Mouse (Mus musculus): Measurements from ENCODE around the gene Ilvbl.
"Not testable (repeated sequence)": the region's sequence is repeated elsewhere in the genome, so short reads cannot be mapped to it uniquely, and the experiment has no call there.

Gene Ilvbl

DNA sequence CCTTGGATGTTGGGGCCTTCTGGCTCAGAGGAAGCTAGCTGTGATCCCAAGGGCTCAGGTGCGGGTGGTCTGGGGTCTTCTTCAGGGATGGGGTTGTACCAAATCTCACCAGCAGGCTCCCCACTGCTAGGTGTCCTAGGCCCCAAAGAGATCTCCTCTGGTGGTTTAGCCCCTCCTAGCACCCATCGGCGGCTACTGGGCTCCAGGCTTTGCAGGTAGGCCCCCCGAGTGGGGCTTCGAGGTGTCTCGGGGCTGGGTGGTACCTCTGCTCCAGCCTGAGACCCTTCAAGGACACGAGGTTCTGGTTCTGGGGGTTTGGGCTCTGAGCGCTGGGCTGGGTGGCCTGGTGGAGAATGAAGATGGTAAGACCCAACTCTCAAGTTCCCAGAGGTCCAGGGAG is 15.8 kb downstream of the Ilvbl start:
- in situ Hi-C loops (cut with MboI, MseI) = no loop called here

GRCm38 (mm10) chr10:78590744-78591143 is 16.6 kb downstream of the Ilvbl start:
- in situ Hi-C loops (cut with MboI, MseI) = no loop called here

- in situ Hi-C loops (cut with MboI, MseI) = no loop called here
Observed at GRCm38 (mm10) chr10:78591406-78592328, 17.5 kb downstream of the Ilvbl start, which contains the start of gene Syde1. Gene Syde1, minus strand, starts transcription at chr10:78591964.

GRCm38 (mm10) chr10:78592856-78593379 is 18.8 kb downstream of the Ilvbl start:
- in situ Hi-C loops (cut with MboI, MseI) = no loop called here

DNA sequence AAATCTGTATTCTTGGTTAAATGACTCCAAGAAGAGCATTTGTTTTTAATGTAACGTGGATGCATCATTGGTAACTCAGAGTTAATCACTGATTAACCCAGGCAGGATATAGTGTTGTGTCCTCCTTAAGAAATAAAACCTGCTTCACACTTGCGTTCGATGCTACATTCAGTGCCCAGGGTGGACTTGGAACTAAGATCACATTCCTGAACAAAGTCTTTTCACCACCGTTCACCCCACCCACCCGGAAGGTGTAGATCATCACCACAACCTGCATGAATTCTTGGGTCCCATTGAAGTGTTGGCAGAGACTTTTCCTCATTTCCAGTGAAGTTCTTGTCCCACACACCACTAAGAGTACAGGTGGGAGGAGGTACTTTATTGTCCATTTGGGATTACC is 19.6 kb downstream of the Ilvbl start:
- in situ Hi-C loops (cut with MboI, MseI) = no loop called here

DNA sequence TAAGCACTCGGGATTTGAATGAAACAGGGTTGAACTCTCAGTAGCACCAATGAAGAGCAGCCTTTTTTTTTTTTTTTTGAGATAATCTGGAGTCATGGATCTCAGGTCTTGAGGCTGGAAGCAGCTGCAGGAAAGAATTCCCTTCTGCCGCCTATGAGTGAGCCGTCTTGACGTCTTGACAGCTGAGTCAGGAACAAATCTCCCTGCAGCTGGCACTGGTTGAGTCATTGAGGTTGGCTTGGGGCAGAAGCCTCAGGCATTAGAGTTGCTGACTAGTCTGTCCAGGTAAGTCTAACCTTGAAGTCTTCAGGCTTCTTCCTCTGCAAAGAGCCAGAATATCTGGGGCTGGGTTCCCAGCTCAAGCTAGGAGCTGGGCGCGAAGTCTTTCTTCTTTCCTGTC is 20.0 kb downstream of the Ilvbl start:
- in situ Hi-C loops (cut with MboI, MseI) = no loop called here

DNA sequence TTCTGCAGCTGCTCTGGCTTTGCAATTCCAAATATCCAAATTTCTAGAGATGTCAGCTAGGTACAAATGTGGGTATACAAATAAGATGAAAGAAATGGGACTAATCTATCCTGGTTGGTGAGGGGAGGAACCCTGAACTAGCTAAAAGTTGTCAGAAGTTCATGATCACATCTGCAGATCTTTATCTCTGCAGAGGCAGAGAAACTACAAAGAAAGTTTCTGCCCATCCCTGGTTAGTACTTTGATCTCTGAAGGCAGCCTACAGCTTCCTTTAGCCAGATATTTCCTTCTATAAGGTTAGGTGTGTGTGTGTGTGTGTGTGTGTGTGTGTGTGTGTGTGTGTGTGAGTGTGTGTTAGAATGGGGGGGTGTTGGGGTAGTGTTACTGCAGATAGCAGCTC is 20.4 kb downstream of the Ilvbl start:
- in situ Hi-C loops (cut with MboI, MseI) = no loop called here

- in situ Hi-C loops (cut with MboI, MseI) = no loop called here
Observed at GRCm38 (mm10) chr10:78599865-78600264, 25.7 kb downstream of the Ilvbl start.

DNA sequence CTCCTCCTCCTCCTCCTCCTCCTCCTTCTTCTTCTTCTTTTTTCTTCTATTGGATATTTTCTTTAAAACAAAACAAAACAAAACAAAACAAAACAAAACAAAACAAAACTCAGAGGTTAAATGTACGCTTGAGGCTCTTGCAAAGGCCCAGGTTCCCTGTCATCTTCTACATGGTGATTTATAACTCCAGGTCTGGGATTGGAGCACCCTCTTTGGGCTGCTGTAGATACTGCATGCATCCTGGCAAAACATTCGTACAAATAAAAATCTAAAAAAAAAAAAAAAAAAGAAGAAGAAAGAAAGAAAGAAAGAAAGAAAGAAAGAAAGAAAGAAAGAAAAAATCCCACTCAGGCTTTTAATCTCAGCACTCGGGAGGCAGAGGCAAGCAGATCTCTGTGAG is 30.9 kb downstream of the Ilvbl start:
- in situ Hi-C loops (cut with MboI, MseI) = loop anchor here (5.0 kb wide), 1 partner anchor 88 kb away; the partner anchor contains the start of gene Olfr1358

- in situ Hi-C loops (cut with MboI, MseI) = loop anchor here (5.0 kb wide), 1 partner anchor 90 kb away; the partner anchor contains the start of gene Olfr1358
Observed at GRCm38 (mm10) chr10:78607602-78608001, 33.5 kb downstream of the Ilvbl start.

DNA sequence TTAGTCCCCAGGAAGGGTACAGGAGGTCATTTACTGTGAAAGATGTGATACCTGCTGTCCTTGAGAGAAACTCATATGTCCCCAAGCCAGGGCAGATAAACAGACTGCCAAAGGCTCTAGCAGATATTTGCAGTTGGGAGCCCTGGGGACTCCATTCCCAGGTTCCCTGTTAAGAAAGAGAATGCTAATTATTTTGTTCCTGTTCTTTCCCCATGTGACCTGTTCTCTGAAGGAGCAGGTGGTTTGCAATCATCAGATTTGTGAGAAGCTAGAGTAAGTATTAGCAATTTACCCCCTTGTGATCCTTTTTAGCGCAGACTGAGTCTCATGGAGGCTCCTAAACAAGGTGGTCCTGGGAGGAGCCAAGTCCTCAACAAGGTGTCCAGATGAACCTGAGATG is 43.8 kb downstream of the Ilvbl start, which contains the start of gene Olfr1357:
Gene Olfr1357 (minus strand): TSS at position 101 of the 400 bp plus-strand sequence.
- in situ Hi-C loops (cut with MboI, MseI) = no loop called here

GRCm38 (mm10) chr10:78623143-78623542 is 49.0 kb downstream of the Ilvbl start:
- in situ Hi-C loops (cut with MboI, MseI) = not testable (repeated sequence)

DNA sequence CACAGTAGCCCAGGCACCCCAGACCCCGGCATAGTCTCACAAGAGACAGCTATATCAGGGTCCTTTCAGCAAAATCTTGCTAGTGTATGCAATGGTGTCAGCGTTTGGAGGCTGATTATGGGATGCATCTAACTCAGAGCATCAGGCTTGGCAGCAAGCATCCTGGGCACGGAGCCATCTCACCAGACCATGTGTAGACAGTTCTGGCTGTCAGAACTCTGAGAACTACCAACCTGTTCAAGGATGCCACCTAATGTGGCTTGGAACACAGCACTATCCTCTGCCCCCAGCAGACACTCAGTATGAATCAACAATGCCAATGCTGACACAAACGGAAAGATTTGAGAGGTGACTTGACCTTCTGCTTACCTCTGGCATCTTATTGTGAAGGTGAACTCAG is 56.0 kb downstream of the Ilvbl start:
- in situ Hi-C loops (cut with MboI, MseI) = loop anchor here (25.0 kb wide), 1 partner anchor 482 kb away; no protein-coding TSS in a partner anchor

DNA sequence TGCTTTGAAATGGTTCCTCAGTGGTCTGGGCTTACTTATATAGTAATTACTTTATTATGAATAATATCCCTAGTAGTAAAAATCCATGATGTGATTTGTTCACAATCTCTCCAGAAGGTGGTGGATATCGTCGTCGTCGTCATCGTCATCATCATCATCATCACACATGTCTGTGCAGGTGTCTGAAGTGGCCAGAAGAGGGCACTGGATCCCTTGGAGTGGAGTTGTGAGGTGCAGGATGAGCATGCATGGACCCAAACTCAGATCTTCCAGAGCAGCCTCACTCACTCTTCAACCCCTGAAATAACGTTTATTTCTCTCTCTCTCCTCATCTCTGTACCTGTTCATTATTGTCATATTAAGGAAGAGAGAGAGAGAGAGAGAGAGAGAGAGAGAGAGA is 58.2 kb downstream of the Ilvbl start:
- in situ Hi-C loops (cut with MboI, MseI) = loop anchor here (25.0 kb wide), 1 partner anchor 480 kb away; no protein-coding TSS in a partner anchor

Data from T-helper 1 cell (primary cell).